Mouse (Mus musculus) thymus, adult 2 months (tissue): ENCODE data around the gene Fbxl18. TPM values are rescaled to one million over a fixed set of nuclear protein-coding genes. Genes with fewer than 3 reads are reported as not detected.
A peak's percentile ranks its signal among the peaks of the same experiment; 100 is the strongest.

ENCODE experiments used
- DNase-seq: peaks from one replicate; pipeline ENCODE4 v3.0.0; 2021
- H3K27ac ChIP-seq: fragments of 200-500 bp; 2 replicates; pipeline ENCODE4 v1.5.1; 2012; ENCODE audit warnings: low read length, control low read depth; ENCODE audit not compliant: control insufficient read depth, insufficient read depth
- H3K27me3 ChIP-seq: fragments of 200-500 bp; 2 replicates; pipeline ENCODE4 v1.6.1; 2012; ENCODE audit warnings: mild to moderate bottlenecking, low read length, moderate library complexity, mixed read lengths; ENCODE audit not compliant: control insufficient read depth, insufficient read depth
- H3K36me3 ChIP-seq: fragments of 200-500 bp; 2 replicates; pipeline ENCODE4 v1.6.1; 2012; ENCODE audit warnings: mild to moderate bottlenecking, low read length, moderate library complexity; ENCODE audit not compliant: control insufficient read depth, insufficient read depth
- H3K4me1 ChIP-seq: fragments of 200-500 bp; replicated peaks from 2 replicates; pipeline ENCODE4 v1.6.1; 2012; ENCODE audit warnings: low read length; ENCODE audit not compliant: control insufficient read depth, insufficient read depth
- H3K4me3 ChIP-seq: fragments of 200-500 bp; 2 replicates; pipeline ENCODE4 v1.5.1; 2012; ENCODE audit warnings: mild to moderate bottlenecking, low read length, control low read depth, moderate library complexity; ENCODE audit not compliant: control insufficient read depth, insufficient read depth
- CTCF ChIP-seq: fragments of 200-500 bp; IDR thresholded peaks from 2 replicates; pipeline ENCODE4 v1.5.1; 2012; ENCODE audit warnings: mild to moderate bottlenecking, control low read depth, low read length, moderate library complexity, borderline replicate concordance; ENCODE audit not compliant: control insufficient read depth, poor library complexity, insufficient read depth; ENCODE audit errors: extremely low read depth
- POLR2A ChIP-seq: fragments of 200-500 bp; IDR thresholded peaks from 2 replicates; pipeline ENCODE4 v1.6.1; 2012; ENCODE audit warnings: mild to moderate bottlenecking, low read length, control low read depth, moderate library complexity; ENCODE audit not compliant: control insufficient read depth, poor library complexity, insufficient read depth; ENCODE audit errors: extremely low read depth
- WGBS: fragments of 180-500 bp; shearing (Covaris S2); methylation state at CpG from one replicate; pipeline ENCODE4 v1.1.7; 2018; 5-methylcytosine and 5-hydroxymethylcytosine counted together
- polyA plus RNA-seq: library from polyadenylated mRNA; depleted of rRNA; stranded (reverse); fragments of >200 nt; gene quantifications from 2 replicates; pipeline ENCODE4 v1.2.3, GENCODE M21; 2012

The Fbxl18 gene
- polyA plus RNA-seq, 1 experiment, result 25.8 TPM

GRCm38 (mm10) chr5:142917402-142917801, 22.2 kb upstream of the Fbxl18 start:
- H3K4me1 ChIP-seq, result peaks cover 32% of the 10 kb centered on the region
- no peaks in the 10 kb centered on the region for H3K36me3 ChIP-seq
- no peak for DNase-seq
- TF ChIP-seq CTCF (no peak), POLR2A (no peak)
- H3K27me3 ChIP-seq, result no peaks in the 10 kb centered on the region
- 98% methylated on average over 8 of the region's 8 CpGs for WGBS
- H3K4me3 ChIP-seq, result no peak overlapping the region
- no peak overlapping the region for H3K27ac ChIP-seq

- no peak for TF ChIP-seq POLR2A
- no peak for TF ChIP-seq CTCF
- no peak overlapping the region for H3K4me3 ChIP-seq
- DNase-seq, result no peak
- no peaks in the 10 kb centered on the region for H3K36me3 ChIP-seq
- H3K27ac ChIP-seq, result no peak overlapping the region
- no peaks in the 10 kb centered on the region for H3K27me3 ChIP-seq
- H3K4me1 ChIP-seq, result peaks cover 31% of the 10 kb centered on the region
- 66% methylated on average over 7 of the region's 7 CpGs for WGBS
Observed at GRCm38 (mm10) chr5:142916593-142916992, 21.4 kb upstream of the Fbxl18 start.

- H3K27ac ChIP-seq, result no peak overlapping the region
- WGBS, result 94% methylated on average over 11 of the region's 11 CpGs
- H3K4me3 ChIP-seq, result no peak overlapping the region
- H3K36me3 ChIP-seq, result no peaks in the 10 kb centered on the region
- H3K4me1 ChIP-seq, result peaks cover 27% of the 10 kb centered on the region
- TF ChIP-seq POLR2A (no peak), CTCF (no peak)
- H3K27me3 ChIP-seq, result no peaks in the 10 kb centered on the region
- DNase-seq, result no peak
Observed at GRCm38 (mm10) chr5:142915231-142915630, 20.0 kb upstream of the Fbxl18 start.

- Histone ChIP-seq H3K27ac (no peak overlapping the region), H3K4me1 (peaks cover 44% of the 10 kb centered on the region), H3K4me3 (no peak overlapping the region), H3K27me3 (no peaks in the 10 kb centered on the region), H3K36me3 (no peaks in the 10 kb centered on the region)
- TF ChIP-seq CTCF (no peak), POLR2A (no peak)
- DNase-seq, result no peak
- WGBS, result 87% methylated on average over 4 of the region's 4 CpGs
Observed at GRCm38 (mm10) chr5:142912739-142913138, 17.5 kb upstream of the Fbxl18 start.

GRCm38 (mm10) chr5:142912320-142912719, 17.1 kb upstream of the Fbxl18 start:
- H3K4me1 ChIP-seq, result peaks cover 48% of the 10 kb centered on the region
- no peak for DNase-seq
- 99% methylated on average over 3 of the region's 3 CpGs for WGBS
- no peak overlapping the region for H3K27ac ChIP-seq
- TF ChIP-seq CTCF (no peak), POLR2A (no peak)
- H3K4me3 ChIP-seq, result no peak overlapping the region
- H3K27me3 ChIP-seq, result no peaks in the 10 kb centered on the region
- H3K36me3 ChIP-seq, result no peaks in the 10 kb centered on the region

- WGBS, result 91% methylated on average over 2 of the region's 2 CpGs
Observed at GRCm38 (mm10) chr5:142911629-142912028, 16.4 kb upstream of the Fbxl18 start.

GRCm38 (mm10) chr5:142909576-142910278, 14.5 kb upstream of the Fbxl18 start:
- WGBS, result 42% methylated on average over 8 of the region's 8 CpGs
- H3K27me3 ChIP-seq, result no peaks in the 10 kb centered on the region
- H3K4me3 ChIP-seq, result peak overlapping the region; percentile 13; the same call in 1 of the 2 replicates
- no peak for DNase-seq
- H3K4me1 ChIP-seq, result peaks cover 42% of the 10 kb centered on the region
- H3K27ac ChIP-seq, result peak overlapping the region; percentile 98
- H3K36me3 ChIP-seq, result peaks cover 8% of the 10 kb centered on the region
- TF ChIP-seq POLR2A (no peak; the same call in 1 of the 2 replicates), CTCF (no peak)

More at GRCm38 (mm10) chr5:142911629-142912028, 16.4 kb upstream of the Fbxl18 start:
- no peaks in the 10 kb centered on the region for H3K36me3 ChIP-seq
- H3K27me3 ChIP-seq, result no peaks in the 10 kb centered on the region
- no peak for DNase-seq
- no peak overlapping the region for H3K27ac ChIP-seq
- H3K4me1 ChIP-seq, result peaks cover 45% of the 10 kb centered on the region
- no peak for TF ChIP-seq POLR2A
- no peak overlapping the region for H3K4me3 ChIP-seq
